Mouse (Mus musculus): ENCODE measurements at regions not wholly inside any gene's neighbourhood (a gene's known extent, or its start where the extent isn't known, plus 50 kb on each side); places are given as distances from the start of the nearest gene placed in this dataset.

GRCm38 (mm10) chr12:25379016-25379415 is 282.1 kb upstream of the Id2 start:
- no peak for DNase-seq

DNA sequence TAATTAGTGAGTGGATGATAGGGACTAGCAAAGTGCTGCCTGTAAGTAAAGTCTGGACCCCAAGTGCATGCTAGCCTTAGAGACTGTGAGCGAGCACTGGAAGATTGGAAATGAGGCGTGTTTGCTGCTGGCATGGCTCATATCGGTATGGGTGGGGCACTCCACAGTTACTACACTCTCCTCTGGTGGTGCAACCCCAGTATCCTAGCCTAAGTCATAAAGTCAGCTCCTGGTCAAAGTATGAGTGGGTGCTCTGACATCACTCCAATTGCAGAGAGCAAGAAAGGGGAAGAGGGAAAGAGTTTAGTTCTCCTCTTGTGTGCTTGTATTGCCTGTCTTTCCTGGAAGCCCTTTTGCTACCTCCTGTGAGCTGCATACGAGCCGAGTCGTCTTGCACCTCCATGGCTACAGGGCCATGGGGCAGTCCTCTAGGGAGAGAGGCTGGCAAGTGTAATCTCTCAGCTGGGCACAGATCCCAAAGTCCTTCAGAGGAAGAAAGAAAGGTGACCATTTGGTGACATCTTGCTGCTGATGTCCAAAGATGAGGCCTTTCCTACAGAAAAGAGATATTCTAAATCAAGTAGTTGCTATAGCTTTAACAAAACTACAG is 281.2 kb upstream of the Id2 start:
- no peak for DNase-seq

DNA sequence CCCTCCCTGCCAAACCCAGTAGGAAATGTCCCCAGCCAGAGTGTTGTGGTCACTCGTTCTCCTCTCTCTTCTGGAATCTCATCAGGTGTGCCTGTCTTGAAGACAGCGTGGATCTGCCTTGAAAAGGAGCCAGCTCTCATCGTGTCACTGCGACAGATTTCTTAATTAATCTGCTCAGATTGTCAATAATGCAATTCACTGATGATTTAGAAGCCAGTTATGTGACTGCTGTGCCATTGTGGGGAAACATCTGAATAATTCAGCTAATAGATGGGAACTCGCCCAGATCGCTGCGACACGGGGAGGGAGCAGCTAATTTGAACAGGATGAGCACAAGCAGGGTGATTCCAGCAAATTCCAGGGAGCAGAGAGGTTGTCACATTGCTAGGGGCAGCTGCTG is 279.5 kb upstream of the Id2 start:
- DNase-seq: no peak

- no peak for DNase-seq
Observed at GRCm38 (mm10) chr12:25367541-25367940, 270.6 kb upstream of the Id2 start.

GRCm38 (mm10) chr12:25365600-25366267 is 268.8 kb upstream of the Id2 start:
- peak in 1 of 2 experiments; percentile 35 for DNase-seq

DNA sequence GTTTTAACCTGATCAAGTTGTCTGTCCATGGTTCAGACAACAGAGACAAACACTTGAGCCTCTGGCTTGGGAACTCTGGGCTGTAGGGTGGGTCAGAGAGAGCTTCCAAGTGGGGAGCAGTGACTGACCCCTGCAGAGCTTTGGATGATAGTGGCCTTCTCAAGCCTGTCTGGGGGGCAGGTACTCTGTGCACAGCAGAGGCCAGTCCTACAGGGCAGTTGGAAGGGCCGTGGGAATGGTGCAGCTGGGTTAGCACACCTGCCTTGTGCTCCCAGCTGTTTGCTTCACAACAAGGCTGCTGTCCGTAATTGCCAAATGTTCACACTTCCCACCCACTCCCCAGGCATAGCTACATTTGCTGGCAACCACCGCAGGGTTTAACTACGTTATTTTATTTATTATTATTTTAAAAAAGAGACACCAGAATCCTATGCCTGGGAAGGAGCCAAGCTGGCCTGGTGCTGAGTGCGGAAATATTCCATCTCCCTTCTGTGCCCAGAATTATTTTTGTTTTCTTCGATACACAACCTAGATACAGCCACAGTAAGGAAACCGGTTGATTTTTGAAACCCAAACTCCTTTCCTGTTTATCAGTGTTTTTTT is 268.1 kb upstream of the Id2 start:
- no peak for DNase-seq

GRCm38 (mm10) chr12:25363839-25364238 is 266.9 kb upstream of the Id2 start:
- no peak for DNase-seq

GRCm38 (mm10) chr12:25363341-25363740 is 266.4 kb upstream of the Id2 start:
- DNase-seq: no peak

GRCm38 (mm10) chr12:25362771-25363170 is 265.8 kb upstream of the Id2 start:
- no peak for DNase-seq

GRCm38 (mm10) chr12:25360726-25361125 is 263.8 kb upstream of the Id2 start:
- no peak for DNase-seq

- no peak for DNase-seq
Observed at GRCm38 (mm10) chr12:25359931-25360330, 263.0 kb upstream of the Id2 start.

DNA sequence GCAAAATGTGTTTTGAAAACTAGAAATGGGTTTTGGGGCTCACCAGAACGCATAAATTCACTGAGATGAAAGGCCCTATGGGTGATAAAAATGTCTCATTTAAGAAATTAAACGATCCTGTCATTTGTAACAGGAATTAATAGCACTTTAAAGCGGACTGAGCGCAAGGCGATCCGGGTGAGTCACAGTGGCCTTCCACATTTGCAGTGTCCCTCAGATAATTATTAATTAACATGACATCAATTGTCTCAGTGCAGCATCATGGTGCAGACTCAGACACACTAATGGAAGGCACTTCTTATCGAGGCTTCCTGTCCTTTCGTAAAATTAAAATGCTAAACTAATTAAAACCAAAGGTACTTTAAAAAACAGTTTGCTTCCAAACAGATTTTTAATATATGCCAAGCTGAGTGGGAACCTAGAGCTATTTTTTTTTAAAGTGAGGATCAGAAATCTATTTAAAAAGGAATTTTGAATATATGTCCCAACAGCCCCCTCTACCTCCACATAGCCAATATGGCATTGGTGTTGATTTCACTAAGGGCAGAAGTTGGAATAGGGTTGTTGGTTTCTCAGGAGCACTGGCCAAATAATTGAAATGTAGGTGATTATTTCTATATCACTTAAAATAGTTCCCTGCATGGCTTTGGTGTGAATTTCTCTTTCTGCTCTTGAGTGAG is 262.0 kb upstream of the Id2 start:
- DNase-seq: no peak

GRCm38 (mm10) chr12:25356774-25357173 is 259.8 kb upstream of the Id2 start:
- DNase-seq: no peak

GRCm38 (mm10) chr12:25355217-25355616 is 258.3 kb upstream of the Id2 start:
- DNase-seq: no peak

DNA sequence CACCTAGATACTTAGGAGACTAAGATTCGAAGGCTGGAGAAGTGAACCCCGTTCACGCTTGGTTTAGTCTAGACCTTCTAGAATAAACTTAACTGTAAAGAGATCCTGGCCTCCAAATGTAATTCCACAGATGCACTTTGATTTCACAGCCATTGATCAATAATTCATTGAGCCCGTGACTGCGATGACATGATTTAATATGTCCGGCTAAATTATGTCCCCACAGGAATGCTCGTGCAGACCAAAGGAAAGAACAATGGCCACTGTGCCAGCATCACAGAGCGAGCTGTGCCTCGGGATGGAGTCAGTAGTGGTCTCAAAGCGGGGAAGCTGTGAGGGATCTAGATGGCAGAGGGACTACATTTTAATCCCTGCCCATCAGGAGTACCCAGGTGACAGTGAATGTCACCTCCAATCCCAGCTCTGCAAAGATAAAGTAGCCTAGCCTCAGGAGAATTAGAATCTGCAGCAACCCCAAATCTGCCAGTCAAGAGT is 256.5 kb upstream of the Id2 start:
- no peak for DNase-seq

DNA sequence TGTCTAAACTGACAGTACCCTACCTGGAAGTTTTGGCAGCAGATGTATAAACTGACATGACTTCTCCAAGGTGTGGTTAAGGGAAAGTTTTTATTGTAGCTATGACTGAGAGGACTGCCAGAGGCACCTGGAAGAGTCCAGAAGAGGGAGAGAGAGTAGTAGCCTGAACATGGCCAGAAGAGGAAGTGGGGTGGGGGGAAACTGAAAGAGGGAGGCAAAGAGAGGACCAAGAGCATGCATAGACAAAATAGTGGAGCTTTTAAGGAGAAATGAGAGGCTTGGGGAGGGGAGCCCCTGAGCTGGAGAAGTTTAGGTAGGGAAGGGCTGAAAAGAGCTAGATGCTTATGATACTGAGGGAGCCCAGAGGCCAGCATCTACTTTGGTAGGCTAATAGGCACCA is 255.2 kb upstream of the Id2 start:
- DNase-seq: no peak

GRCm38 (mm10) chr12:25344354-25344753 is 247.4 kb upstream of the Id2 start:
- peak in 1 of 2 experiments; percentile 11 for DNase-seq

- DNase-seq: peak; percentile 17 to 25
Observed at GRCm38 (mm10) chr12:25338771-25339170, 241.8 kb upstream of the Id2 start.

- no peak for DNase-seq
Observed at GRCm38 (mm10) chr12:25335930-25336329, 239.0 kb upstream of the Id2 start.

DNA sequence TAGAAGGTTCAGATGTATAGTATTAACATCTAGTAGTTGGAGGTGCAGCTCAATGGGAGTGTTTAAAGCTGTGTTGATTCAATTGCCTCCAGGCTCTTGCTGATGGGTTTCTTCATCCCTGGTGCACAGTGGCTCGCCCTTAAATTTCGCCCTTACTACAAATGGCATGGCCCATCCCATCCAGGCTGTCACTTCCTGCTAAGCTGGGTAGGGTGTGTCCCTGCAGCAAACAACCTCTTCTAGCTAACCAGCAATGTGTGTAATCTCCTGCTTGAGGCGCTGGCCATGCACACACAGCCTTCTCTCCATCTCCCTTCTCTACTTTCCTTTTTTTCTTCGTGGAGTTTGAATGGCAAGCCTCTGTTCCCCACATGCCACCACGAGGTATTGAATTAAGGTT is 238.1 kb upstream of the Id2 start:
- no peak for DNase-seq

DNA sequence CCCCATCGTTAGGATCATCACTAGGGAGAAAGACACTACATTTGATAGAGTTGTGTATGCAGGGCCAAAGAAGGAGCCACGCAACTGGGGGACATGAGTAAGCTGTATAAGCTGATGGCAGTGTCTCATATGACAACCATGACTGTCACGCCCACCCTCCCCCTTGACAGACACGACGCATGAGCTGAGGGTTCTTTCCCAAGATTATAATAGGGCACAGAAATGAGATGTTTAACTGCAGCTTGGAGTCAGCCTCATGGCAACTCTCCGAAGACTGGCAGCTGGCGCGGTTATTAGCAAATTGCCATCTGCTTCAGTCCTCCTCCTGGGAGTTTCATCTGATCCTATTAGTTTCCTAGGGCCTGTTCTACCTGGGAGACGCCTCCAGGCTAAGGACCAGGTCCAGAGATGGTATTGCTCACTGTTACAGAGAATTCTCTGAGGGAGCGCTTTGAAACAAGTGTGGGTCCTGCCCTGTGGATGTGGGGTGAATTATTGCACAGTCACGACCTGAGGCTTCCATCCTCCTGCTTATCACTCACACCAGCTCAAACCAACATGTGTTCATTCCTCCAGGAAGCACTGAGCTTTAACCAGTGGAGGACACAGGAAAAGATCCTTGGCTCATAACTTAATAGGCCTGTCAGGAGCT is 235.6 kb upstream of the Id2 start:
- no peak for DNase-seq

GRCm38 (mm10) chr12:25330004-25330708 is 233.2 kb upstream of the Id2 start:
- DNase-seq: no peak
